Mouse (Mus musculus) erythroblast, embryonic 14.5 days (primary cell): ENCODE data around the gene Scand1.

Source experiments
- GATA1 ChIP-seq: IDR thresholded peaks from 2 replicates; pipeline ENCODE4 v1.6.1; 2012; ENCODE audit warnings: low read length, inconsistent platforms, mixed read lengths
- TAL1 ChIP-seq: IDR thresholded peaks from 3 replicates; pipeline ENCODE4 v1.6.1; 2012; ENCODE audit warnings: low read length, inconsistent platforms, mixed read lengths

GRCm38 (mm10) chr2:156349286-156349848 is 36.9 kb upstream of the Scand1 start:
- no peak for TF ChIP-seq GATA1
- TF ChIP-seq TAL1, result no peak
